Mouse (Mus musculus): ENCODE measurements around the gene Lcn8.

Lcn8 gene

GRCm38 (mm10) chr2:25625986-25626385, 26.9 kb upstream of the Lcn8 start:
- Histone ChIP-seq H3K4me3 (replicated peaks; ENCODE audit: low read length) (no peak overlapping the region), H3K9me3 (ENCODE audit: low read length) (no peaks in the 10 kb centered on the region), H3K36me3 (ENCODE audit: insufficient read depth, low read length) (no peaks in the 10 kb centered on the region), H3K4me1 (replicated peaks; ENCODE audit: low read depth, low read length) (peaks cover 23% of the 10 kb centered on the region), H3K27me3 (ENCODE audit: insufficient read depth, low read length) (peaks cover 25% of the 10 kb centered on the region)
- no peak for TF ChIP-seq NANOG (IDR thresholded peaks at IDR 0.05; ENCODE audit: borderline replicate concordance, low read length)
- no peak for TF ChIP-seq CTCF (conservative IDR thresholded peaks at IDR 0.05; ENCODE audit: low read length)
- TF ChIP-seq POU5F1 (IDR thresholded peaks at IDR 0.05; ENCODE audit: borderline replicate concordance, low read length), result no peak

GRCm38 (mm10) chr2:25627811-25628210, 25.1 kb upstream of the Lcn8 start, which contains the start of gene Fcna:
Gene Fcna (minus strand): TSS chr2:25628030.
- H3K9me3 ChIP-seq (ENCODE audit: low read length), result no peaks in the 10 kb centered on the region
- TF ChIP-seq NANOG (IDR thresholded peaks at IDR 0.05; ENCODE audit: borderline replicate concordance, low read length), result no peak
- TF ChIP-seq POU5F1 (IDR thresholded peaks at IDR 0.05; ENCODE audit: borderline replicate concordance, low read length), result no peak
- TF ChIP-seq CTCF (conservative IDR thresholded peaks at IDR 0.05; ENCODE audit: low read length), result no peak
- H3K4me3 ChIP-seq (replicated peaks; ENCODE audit: low read length), result no peak within 1 kb of the TSS
- peaks cover 12% of the 10 kb centered on the region for H3K4me1 ChIP-seq (replicated peaks; ENCODE audit: low read depth, low read length)
- peaks cover 20% of the 10 kb centered on the region for H3K27me3 ChIP-seq (ENCODE audit: insufficient read depth, low read length)
- no peaks in the 10 kb centered on the region for H3K36me3 ChIP-seq (ENCODE audit: insufficient read depth, low read length)

- TF ChIP-seq NANOG (IDR thresholded peaks at IDR 0.05; ENCODE audit: borderline replicate concordance, low read length) (no peak), POU5F1 (IDR thresholded peaks at IDR 0.05; ENCODE audit: borderline replicate concordance, low read length) (no peak), CTCF (conservative IDR thresholded peaks at IDR 0.05; ENCODE audit: low read length) (no peak)
- Histone ChIP-seq H3K4me3 (replicated peaks; ENCODE audit: low read length) (no peak overlapping the region), H3K27me3 (ENCODE audit: insufficient read depth, low read length) (peaks cover 12% of the 10 kb centered on the region), H3K36me3 (ENCODE audit: insufficient read depth, low read length) (no peaks in the 10 kb centered on the region), H3K4me1 (replicated peaks; ENCODE audit: low read depth, low read length) (peaks cover 12% of the 10 kb centered on the region), H3K9me3 (ENCODE audit: low read length) (no peaks in the 10 kb centered on the region)
These were observed 24.2 kb upstream of the Lcn8 start for GRCm38 (mm10) chr2:25628738-25629137.

- Histone ChIP-seq H3K4me1 (replicated peaks; ENCODE audit: low read depth, low read length) (no peaks in the 10 kb centered on the region), H3K27me3 (ENCODE audit: insufficient read depth, low read length) (peaks cover 2% of the 10 kb centered on the region; the same call in 1 of the 2 replicates), H3K9me3 (ENCODE audit: low read length) (no peaks in the 10 kb centered on the region), H3K36me3 (ENCODE audit: insufficient read depth, low read length) (no peaks in the 10 kb centered on the region), H3K4me3 (replicated peaks; ENCODE audit: low read length) (no peak overlapping the region)
- TF ChIP-seq NANOG (IDR thresholded peaks at IDR 0.05; ENCODE audit: borderline replicate concordance, low read length) (no peak), CTCF (conservative IDR thresholded peaks at IDR 0.05; ENCODE audit: low read length) (no peak), POU5F1 (IDR thresholded peaks at IDR 0.05; ENCODE audit: borderline replicate concordance, low read length) (no peak)
These were observed 19.3 kb upstream of the Lcn8 start for GRCm38 (mm10) chr2:25633616-25634015.

- no peak overlapping the region for H3K4me3 ChIP-seq (replicated peaks; ENCODE audit: low read length)
- H3K36me3 ChIP-seq (ENCODE audit: insufficient read depth, low read length), result no peaks in the 10 kb centered on the region
- peaks cover 2% of the 10 kb centered on the region; the same call in 1 of the 2 replicates for H3K27me3 ChIP-seq (ENCODE audit: insufficient read depth, low read length)
- H3K4me1 ChIP-seq (replicated peaks; ENCODE audit: low read depth, low read length), result no peaks in the 10 kb centered on the region
- H3K9me3 ChIP-seq (ENCODE audit: low read length), result no peaks in the 10 kb centered on the region
- TF ChIP-seq POU5F1 (IDR thresholded peaks at IDR 0.05; ENCODE audit: borderline replicate concordance, low read length) (no peak), NANOG (IDR thresholded peaks at IDR 0.05; ENCODE audit: borderline replicate concordance, low read length) (no peak), CTCF (conservative IDR thresholded peaks at IDR 0.05; ENCODE audit: low read length) (no peak; the same call in 1 of the 2 replicates)
These were observed 18.9 kb upstream of the Lcn8 start for GRCm38 (mm10) chr2:25634046-25634445.

- TF ChIP-seq POU5F1 (IDR thresholded peaks at IDR 0.05; ENCODE audit: borderline replicate concordance, low read length) (no peak), CTCF (conservative IDR thresholded peaks at IDR 0.05; ENCODE audit: low read length) (peak; percentile 73)
- Histone ChIP-seq H3K9me3 (ENCODE audit: low read length) (no peaks in the 10 kb centered on the region), H3K4me1 (replicated peaks; ENCODE audit: low read depth, low read length) (no peaks in the 10 kb centered on the region)
These were observed 13.0 kb upstream of the Lcn8 start for GRCm38 (mm10) chr2:25639890-25640289.

GRCm38 (mm10) chr2:25654502-25654901, 1.6 kb downstream of the Lcn8 start:
- Histone ChIP-seq H3K36me3 (ENCODE audit: insufficient read depth, low read length) (no peaks in the 10 kb centered on the region), H3K27me3 (ENCODE audit: insufficient read depth, low read length) (peaks cover 26% of the 10 kb centered on the region), H3K4me3 (replicated peaks; ENCODE audit: low read length) (no peak overlapping the region), H3K4me1 (replicated peaks; ENCODE audit: low read depth, low read length) (no peaks in the 10 kb centered on the region), H3K9me3 (ENCODE audit: low read length) (no peaks in the 10 kb centered on the region)
- no peak for TF ChIP-seq CTCF (conservative IDR thresholded peaks at IDR 0.05; ENCODE audit: low read length)
- TF ChIP-seq NANOG (IDR thresholded peaks at IDR 0.05; ENCODE audit: borderline replicate concordance, low read length), result no peak
- no peak for TF ChIP-seq POU5F1 (IDR thresholded peaks at IDR 0.05; ENCODE audit: borderline replicate concordance, low read length)

More at GRCm38 (mm10) chr2:25639890-25640289, 13.0 kb upstream of the Lcn8 start:
- H3K27me3 ChIP-seq (ENCODE audit: insufficient read depth, low read length), result peaks cover 2% of the 10 kb centered on the region; the same call in 1 of the 2 replicates
- H3K4me3 ChIP-seq (replicated peaks; ENCODE audit: low read length), result no peak overlapping the region
- no peaks in the 10 kb centered on the region for H3K36me3 ChIP-seq (ENCODE audit: insufficient read depth, low read length)

GRCm38 (mm10) chr2:25656691-25657090, 3.8 kb downstream of the Lcn8 start:
- no peaks in the 10 kb centered on the region for H3K4me1 ChIP-seq (replicated peaks; ENCODE audit: low read depth, low read length)
- H3K4me3 ChIP-seq (replicated peaks; ENCODE audit: low read length), result no peak overlapping the region
- H3K36me3 ChIP-seq (ENCODE audit: insufficient read depth, low read length), result no peaks in the 10 kb centered on the region
- no peak for TF ChIP-seq CTCF (conservative IDR thresholded peaks at IDR 0.05; ENCODE audit: low read length)
- peaks cover 24% of the 10 kb centered on the region for H3K27me3 ChIP-seq (ENCODE audit: insufficient read depth, low read length)
- H3K9me3 ChIP-seq (ENCODE audit: low read length), result no peaks in the 10 kb centered on the region

GRCm38 (mm10) chr2:25657246-25657645, 4.3 kb downstream of the Lcn8 start:
- no peaks in the 10 kb centered on the region for H3K4me1 ChIP-seq (replicated peaks; ENCODE audit: low read depth, low read length)
- no peaks in the 10 kb centered on the region for H3K9me3 ChIP-seq (ENCODE audit: low read length)
- peaks cover 24% of the 10 kb centered on the region for H3K27me3 ChIP-seq (ENCODE audit: insufficient read depth, low read length)
- no peaks in the 10 kb centered on the region for H3K36me3 ChIP-seq (ENCODE audit: insufficient read depth, low read length)
- no peak overlapping the region for H3K4me3 ChIP-seq (replicated peaks; ENCODE audit: low read length)
- TF ChIP-seq POU5F1 (IDR thresholded peaks at IDR 0.05; ENCODE audit: borderline replicate concordance, low read length), result no peak
- no peak for TF ChIP-seq NANOG (IDR thresholded peaks at IDR 0.05; ENCODE audit: borderline replicate concordance, low read length)
- no peak for TF ChIP-seq CTCF (conservative IDR thresholded peaks at IDR 0.05; ENCODE audit: low read length)
